Mouse (Mus musculus): ENCODE data around the gene Myl6. TPM values are rescaled to one million over a fixed set of nuclear protein-coding genes. Genes with fewer than 3 reads are reported as not detected.

Gene Myl6
- polyA plus RNA-seq (2012; rRNA removed), result 1,302 and 1,405 TPM in 2 replicates

DNA sequence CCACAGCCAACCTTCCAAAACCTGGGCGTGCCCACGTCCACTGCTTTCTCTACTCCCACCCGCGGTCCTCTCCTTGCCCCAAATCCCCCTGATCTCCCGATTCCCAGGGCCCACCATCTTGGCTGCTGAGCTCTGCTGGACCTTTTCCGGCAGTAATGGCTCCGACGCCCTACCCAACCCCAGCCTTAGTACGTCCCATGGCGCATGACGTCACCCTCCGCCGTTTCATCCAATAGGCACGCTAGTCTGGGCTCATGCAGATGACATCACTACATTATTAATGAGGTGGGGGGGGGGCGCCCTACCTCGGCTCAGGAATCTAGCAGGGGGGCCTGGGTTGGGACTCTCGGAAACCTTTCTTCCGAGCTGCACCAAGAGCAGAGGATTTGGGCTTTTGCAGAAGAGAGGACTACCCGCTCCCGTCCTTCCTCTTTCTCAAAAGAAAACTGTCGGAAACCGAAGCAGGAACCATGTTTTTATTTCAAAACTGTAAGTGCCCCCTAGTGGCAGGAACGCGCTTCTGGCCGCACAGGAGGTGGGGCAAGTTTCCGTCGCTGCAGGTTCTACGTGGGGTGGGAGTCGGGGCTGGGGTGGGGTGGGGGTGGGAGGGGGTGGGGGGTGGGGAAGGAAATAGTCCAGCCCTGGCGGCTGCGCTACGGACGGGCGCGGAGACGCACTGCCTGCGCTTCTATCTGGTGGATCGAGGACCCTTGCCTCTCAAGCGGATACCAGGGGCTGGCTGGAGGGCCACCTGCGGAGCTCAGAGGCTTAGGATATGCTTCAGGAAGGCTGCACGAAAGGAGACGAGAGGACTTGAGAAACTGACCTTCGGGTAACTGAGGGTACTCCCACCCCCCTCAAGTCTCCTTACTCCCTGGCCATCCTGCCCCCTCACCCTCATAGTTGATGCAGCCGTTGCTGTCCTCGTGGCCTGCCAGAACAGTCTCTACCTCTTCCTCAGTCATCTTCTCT, at the start of gene Myl6:
TSS of gene Myl6 (minus strand) at position 451 of the 972 bp plus-strand sequence.
- no peak for DNase-seq (ENCODE audit: low read depth)

DNA sequence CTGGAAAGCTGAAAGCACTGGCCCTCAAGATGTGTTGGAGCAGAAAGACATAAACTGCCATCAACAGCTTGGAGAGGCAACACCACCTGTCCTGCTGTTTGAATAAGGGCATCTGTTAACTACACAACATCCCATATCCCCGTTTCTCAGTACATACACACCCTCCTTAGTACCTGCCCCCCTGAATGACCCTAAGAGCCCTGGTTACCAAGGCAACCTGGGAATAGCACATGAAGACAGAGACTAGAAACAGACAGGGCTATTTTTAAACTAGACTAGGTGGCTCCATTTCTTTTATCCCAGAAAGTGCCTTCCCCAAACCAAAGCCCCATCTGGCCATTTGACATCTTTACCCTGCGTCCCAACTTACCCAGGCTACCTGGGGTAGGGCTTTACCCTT, 49.2 kb upstream of the Myl6 start:
- DNase-seq (ENCODE audit: low read depth), result no peak

DNA sequence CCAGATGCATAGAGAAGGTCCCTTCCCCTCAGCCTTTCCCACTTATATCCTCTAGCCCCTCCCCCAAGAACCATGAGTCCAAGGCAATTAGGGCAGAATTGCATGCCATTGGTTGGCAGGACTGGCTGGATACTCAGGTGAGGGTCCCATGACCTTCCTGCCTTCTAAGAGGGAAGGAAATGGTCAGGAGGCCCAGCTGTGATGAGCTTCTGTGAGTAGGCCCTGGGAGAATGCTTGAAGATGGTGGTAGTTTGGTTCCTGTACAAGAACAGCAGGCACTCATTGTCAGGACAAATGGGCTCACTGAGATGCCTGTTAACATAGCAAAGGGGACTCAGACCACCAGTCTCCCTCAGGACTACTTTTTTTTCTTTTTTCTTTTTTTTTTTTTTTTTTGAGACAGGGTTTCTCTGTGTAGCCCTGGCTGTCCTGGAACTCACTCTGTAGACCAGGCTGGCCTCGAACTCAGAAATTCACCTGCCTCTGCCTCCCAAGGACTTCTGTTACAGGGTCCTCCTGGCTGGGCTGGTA, 44.5 kb upstream of the Myl6 start:
- DNase-seq (ENCODE audit: low read depth), result no peak

DNA sequence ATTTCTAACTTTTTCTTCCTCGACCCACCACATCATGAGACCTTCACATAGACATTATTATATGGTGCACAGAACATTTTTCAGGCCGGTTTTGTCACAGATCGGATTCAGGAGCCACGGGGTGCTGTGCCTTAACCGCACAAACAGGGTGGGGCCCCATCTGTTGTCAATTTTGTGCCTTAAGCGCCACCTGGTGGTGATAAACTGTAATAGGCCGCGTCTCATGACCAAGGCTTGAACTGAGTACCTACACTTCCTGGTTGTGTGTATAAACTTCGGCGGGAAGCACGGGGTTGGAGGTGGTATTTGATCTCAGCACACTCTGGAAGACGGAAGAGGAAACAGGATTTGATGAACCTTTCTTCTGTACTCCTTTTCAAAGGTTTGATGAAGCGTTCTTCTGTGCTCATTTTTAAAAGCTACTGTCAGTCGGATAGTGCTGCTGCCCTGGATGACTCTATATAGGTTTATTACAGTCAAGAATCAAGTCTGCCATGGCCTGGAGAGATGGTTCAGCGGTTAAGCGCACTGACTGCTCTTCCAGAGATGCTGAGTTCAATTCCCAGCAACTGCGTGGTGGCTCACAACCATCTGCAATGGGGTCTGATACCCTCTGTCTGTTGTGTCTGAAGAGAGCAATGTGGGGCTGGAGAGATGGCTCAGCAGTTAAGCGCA, 42.5 kb upstream of the Myl6 start:
- no peak for DNase-seq (ENCODE audit: low read depth)

DNA sequence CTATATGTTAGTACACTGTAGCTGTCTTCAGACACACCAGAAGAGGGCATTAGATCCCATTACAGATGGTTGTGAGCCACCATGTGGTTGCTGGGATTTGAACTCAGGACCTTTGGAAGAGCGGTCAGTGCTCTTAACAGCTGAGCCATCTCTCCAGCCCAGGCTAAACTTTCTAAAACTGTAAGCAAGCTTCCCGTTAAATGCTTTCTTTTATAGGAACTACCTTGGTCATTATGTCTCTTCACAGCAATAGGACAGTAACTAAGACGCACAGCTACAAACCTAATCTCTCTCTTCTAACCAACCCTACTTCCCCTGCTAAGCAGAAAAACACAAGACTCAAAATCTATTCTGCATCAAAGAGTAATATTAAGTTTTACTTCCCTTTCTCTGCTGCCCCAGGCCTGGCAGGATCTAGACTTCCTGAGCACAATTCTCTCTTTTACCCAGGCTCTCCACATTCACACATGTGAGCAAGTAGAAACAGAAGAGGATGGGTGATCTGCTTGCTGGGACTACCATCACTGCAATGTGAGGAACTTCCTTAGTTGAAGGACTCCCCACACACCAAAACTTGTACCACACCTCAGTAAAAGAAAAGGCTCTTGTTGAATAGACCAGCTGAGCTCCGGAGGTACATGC, 41.8 kb upstream of the Myl6 start:
- DNase-seq (ENCODE audit: low read depth), result no peak

DNA sequence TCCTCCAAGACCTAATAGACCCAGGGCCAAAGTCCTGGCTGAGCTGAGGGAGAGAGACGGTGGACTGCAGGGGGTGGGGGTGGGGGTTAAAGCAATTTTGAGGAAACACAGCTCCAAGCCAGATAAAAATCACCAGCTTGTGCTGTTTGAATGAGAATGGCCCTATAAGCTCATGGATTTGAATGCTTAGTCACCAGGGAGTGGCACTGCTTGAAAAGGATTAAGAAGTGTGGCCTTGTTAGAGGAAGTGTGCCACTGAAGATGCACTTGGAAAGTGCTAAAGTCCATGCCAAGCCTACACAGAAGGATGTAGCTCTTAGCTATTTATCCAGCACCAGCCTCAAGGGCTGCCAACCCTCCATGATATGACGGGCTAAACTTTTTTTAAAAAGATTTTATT, 41.3 kb upstream of the Myl6 start:
- no peak for DNase-seq (ENCODE audit: low read depth)

DNA sequence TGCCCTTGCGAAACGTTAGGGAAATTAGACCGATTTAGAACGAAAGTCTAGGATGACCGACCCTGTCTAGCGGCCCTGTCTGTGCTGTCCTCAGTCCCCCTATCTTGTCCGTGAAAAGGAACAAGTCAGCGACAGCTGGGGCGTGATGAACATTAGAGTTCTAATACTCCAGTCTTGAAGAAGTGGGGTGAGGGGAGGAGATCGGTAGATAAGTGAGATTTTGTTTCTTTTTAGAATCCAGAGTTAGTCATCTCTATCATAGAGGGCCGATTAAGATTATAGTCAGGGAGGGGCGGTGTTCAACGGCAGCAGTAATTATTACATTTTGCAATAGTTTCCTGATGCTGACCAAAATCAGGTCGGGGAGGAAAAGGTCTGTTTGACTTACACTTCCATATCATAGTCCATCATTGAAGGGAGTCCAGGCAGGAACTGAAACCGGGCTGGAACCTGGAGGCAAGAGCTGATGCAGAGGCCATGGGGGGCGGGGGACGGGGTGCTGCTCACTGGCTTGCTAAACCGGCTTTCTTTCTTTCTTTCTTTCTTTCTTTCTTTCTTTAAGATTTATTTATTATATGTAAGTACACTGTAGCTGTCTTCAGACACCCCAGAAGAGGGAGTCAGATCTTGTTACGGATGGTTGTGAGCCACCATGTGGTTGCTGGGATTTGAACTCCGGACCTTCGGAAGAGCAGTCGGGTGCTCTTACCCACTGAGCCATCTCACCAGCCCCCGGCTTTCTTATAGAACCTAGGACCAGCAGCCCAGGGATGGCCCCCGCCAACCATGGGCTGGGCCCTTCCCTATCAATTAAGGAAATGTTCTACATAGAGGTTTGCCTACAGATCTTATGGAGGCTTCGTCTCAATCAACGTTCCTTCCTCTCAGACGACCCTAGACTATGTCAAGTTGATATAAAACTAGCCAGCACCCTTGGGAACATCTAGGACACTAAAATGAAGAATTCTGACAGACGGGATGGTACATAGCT, 32.7 kb upstream of the Myl6 start:
- DNase-seq (ENCODE audit: low read depth), result no peak

DNA sequence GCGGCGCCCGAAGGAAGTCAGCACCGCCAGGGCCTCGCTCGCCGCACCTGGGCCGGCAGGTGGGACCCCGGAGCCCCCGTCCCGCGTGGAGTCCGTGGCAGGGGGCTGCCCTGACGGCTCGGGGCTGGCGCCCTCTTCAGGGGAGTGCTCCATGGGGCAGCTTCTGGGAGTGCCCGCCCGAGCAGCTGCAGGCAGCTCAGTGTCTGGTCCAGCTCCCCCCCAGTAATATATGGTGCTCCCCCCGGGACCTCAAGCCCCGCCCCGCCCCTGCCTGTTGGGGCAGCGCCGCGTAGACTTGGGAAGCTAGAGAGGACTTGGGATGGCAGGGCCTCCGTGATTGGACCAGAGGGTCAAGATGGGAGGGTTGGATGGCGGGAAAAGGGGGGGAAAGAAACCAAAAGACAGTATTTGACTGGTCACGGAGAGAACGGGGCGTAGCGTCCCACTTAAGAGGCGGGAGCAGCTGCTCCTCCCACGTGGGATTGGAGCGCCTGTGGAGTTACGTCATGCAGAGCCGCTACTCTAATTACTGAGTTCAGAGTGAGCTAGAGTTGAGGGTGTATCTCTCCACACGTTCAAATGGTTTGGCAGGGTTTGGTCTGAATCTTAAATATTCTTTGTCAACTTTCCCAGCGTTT, 31.8 kb upstream of the Myl6 start, which contains the start of gene Esyt1:
TSS of gene Esyt1 (minus strand) at position 201 of the 638 bp plus-strand sequence.
- peak; percentile 84 for DNase-seq (ENCODE audit: low read depth)

DNA sequence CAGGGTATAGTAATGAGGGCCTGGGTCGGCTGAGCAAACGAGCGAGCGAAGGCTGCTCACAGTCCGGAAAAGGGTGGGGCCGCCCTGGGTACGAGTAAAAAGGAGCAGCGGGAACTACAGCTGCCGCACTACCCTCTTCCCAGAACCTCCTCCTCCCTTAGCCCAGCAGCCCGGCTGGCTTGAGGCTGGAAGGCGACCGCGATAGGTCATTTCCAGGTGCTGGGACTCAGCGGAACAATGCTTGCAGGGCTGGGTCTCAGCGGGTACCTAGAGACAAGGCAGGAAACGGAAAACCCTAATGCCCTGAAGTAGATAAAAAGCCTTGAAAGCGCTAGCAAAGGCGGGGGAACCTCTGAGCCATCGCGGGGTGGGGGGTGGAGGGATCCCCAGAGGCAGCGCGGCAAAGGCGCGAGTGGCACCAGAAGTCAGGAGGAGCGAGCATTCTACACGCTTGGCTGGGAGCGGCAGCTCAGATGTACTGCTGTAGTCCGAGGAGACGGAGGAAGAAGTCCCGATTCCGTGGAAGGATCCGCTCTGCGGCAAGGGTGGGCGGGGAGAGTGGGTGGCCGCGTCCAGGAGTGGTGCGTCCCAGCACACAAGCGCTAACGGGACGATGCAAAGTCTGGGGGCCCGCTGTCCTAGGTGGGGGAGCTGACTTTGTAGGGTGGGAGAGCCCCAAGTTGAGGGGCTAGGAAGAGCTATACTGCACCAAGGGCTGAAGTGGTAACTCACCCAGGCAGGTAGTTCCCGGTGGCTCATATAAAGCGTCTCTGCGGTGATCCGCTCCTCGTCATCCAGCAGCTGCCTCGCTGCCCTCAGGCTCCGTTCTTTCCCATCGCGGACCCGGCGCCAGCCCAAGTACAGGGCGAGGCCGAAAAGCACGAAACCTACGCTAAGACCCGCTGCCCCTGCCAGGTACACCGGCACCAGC, 31.1 kb upstream of the Myl6 start:
- no peak for DNase-seq (ENCODE audit: low read depth)

DNA sequence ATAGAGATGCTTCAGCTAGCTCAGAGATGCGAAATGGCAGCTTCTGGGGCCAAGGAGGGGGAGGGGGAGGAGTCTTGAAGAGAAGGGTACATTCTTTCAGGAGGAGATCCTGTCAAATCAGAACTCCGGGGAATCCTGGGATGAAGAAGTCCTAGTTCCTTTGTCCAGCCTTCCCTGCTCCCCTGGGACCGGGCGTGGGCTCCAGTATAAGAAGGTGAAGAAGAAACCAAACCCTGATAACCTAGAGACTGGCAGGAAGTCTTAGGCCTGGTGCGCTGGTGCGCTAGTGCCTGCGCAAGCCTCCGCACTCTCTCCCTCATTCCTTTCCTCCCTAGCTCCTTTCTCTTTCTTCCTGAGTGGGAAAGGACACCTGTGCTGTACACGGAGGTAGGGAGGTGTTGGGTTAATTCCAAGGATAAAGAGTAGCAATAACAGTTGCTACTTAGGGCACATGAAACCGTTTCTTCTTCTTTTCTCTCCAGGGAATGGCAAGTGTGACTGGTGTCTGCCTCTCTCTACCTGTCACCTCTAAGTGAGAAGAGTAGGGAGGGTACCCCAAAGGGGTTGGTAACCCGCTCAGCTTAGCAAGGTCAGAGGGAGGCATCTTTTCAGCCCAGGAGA, 30.3 kb upstream of the Myl6 start:
- DNase-seq (ENCODE audit: low read depth), result no peak

DNA sequence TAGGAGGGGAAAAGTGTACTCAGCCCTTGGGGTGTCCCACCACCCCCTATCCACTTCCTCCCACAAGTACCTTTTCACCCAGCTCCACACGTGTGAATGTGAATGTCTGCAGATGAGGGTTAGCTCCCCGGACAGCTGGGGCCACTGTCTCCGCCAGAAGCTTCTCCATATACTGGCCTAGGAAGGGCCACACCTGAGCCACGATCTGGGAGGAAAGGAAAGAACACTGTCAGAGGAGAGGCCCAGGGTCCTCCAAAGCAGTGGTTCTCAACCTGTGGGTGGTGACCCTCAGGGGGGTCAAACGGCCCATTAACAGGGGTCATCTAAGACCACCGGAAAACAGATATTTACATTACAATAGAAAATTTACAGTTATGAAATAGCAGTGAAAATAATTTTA, 28.4 kb upstream of the Myl6 start:
- no peak for DNase-seq (ENCODE audit: low read depth)

DNA sequence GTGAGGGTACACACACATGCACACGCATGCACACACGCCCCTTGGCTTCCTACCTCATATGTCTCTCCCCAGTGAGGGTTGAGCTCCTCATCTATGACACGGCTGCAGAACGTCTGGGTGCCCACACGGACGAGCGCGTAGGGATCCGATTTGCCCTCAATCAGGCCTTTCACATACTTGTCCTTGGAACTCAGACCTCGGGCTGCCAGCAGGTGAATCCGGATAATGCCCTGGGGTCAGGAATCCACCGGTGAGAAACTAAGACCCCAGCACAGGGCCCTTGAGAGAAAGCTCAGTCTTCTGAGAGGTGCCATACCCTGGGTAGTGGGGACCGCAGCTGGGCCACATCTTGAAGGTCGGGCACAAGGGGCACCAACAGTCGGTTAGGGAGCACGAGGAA, 26.6 kb upstream of the Myl6 start:
- DNase-seq (ENCODE audit: low read depth), result no peak

DNA sequence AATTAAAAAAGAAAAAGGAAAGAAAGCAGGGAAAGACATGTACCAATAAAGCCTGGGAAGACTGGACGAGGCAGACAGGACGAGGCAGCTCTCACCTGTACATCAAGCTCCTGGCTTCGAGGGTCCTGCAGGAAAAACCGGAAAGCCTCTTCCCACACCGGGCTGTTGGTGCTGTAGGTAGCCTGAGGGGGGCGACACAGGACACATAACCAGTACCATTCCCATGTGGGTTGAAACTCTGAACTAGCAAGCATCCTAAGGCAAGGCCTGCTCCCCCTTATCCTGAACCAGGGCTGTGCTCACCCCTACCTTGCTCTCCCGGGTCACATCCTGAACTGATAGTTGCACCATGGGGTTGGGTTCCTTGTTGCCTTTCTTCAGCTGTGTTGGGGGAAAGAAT, 24.9 kb upstream of the Myl6 start:
- DNase-seq (ENCODE audit: low read depth), result no peak

DNA sequence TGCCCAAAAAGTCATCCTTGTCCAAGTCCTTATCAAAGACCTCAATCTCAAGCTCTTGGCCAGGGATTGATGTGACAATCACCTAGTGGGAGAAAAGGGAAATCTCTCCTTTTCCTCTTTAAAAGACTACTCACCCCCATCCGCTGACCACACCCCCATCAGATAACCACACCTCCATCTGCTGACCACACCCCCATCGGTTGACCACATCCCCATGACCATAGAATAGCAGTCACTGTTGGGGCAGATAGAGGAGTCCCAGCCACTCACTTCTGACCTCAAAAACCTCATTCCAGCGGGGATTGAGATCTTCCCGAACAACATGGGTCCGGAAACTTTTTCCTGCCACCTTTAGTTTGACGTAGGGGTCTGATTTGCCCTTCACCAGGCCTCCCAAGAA, 22.7 kb upstream of the Myl6 start:
- no peak for DNase-seq (ENCODE audit: low read depth)

DNA sequence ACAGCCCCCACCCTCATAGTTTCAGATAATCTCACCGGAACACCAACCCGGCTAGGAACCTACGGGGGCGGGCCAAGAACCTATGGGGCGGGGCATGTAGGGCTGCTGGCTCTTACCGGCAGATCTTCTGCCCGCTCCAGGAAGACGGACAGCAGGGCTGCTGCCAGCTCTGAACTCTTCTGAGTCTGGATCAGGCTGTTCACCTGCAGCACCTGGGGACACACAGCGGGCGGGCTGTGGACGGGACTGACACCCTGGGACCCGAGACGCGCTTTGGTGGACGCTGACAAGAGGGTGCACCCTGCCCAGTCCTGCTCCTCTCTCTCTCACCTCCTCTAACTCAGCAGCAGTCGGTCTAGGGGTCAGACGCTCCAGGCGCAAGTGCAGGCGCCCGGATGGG, 22.1 kb upstream of the Myl6 start:
- no peak for DNase-seq (ENCODE audit: low read depth)

DNA sequence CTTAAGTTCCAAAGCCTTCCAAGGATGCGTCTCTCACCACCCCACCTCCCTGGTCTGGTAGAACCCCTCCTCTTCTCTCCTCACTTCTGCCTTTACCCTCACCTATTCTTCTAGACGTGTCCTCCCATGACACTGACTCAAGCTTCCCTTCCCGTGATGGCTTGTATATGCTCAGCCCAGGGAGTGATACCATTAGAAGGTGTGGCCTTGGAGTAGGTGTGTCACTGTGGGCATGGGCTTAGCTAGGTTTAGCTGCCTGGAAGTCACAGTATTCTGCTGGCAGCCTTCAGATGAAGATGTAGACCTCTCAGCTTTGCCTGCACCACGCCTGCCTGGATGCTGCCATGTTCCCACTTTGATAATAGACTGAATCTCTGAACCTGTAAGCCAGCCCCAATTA, 21.1 kb upstream of the Myl6 start:
- no peak for DNase-seq (ENCODE audit: low read depth)

DNA sequence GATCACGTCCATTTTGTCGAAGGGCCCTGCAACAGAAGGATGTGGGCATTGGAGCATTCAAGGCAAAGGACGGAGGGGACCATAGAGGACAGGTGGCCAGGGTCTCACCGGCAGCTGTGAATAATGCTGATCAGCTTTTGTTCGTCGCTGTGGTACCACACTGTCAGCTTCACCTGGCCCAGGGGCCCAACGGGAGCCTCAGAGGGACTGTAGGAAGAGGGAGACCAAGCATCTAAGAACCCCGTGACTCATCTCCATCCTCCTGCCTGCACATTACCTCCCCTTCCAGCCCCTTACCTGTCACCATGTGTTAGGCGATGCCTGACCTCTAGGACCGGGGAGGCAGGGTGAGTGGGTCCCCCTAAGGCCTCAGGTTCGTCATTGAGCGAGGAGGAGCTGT, 17.8 kb upstream of the Myl6 start:
- DNase-seq (ENCODE audit: low read depth), result no peak

DNA sequence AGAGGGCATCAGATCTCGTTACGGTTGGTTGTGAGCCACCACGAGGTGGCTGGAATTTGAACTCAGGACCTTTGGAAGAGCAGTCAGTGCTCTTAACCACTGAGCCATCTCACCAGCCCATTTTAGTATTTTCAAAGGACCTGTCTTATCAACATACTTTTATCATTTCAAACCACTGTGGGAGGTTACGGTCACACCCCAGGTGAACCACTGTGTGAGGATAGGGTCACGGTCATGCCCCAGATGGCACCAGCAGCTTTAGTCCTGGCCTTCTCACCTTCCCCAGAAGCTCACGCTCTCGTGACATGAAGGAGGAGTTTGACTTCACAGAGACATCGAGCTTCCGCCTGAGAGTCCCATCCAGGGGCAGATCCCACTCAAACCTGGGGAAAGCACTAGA, 17.2 kb upstream of the Myl6 start:
- no peak for DNase-seq (ENCODE audit: low read depth)

DNA sequence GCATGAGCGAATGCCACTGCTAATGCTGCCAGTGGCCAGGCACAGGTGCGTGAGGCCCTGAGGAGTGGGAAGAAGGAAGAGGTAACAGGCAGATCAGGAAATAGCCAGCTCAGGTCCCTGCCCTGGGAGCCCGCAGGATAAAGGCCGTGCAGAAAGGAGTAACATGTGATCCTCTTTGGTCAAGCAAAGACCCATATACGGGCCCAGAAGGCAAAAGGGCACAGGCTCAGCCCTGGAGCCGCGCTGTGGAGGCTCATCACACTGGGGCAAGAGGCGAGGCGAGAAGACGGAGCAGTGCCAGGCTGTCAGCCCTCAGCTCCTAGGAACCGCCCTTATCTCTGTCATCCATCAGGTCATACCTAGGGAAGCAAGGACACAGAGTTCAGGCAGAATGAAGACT, 16.4 kb upstream of the Myl6 start:
- no peak for DNase-seq (ENCODE audit: low read depth)
